Mouse (Mus musculus) midbrain, embryonic 14.5 days (tissue): Measurements from ENCODE around the gene Hs3st5. TPM values are rescaled to one million over a fixed set of nuclear protein-coding genes. Genes with fewer than 3 reads are reported as not detected.

Experiments used
- ATAC-seq: fragments of 200-750 bp; cut with Nextera tagmentation; 2 replicates; pipeline ENCODE4 v1.8.0; 2017; ENCODE audit warnings: moderate number of reproducible peaks, moderate library complexity; ENCODE audit not compliant: low FRiP score, low TSS enrichment
- DNase-seq: peaks from one replicate; pipeline ENCODE4 v3.0.0-alpha.2; 2015
- H3K27ac ChIP-seq: fragments of 300-500 bp; sonication (generic); replicated peaks from 2 replicates; pipeline ENCODE4 v1.5.1; 2014; ENCODE audit warnings: mild to moderate bottlenecking, low read depth, low read length, moderate library complexity
- H3K27me3 ChIP-seq: fragments of 300-500 bp; sonication (generic); 2 replicates; pipeline ENCODE4 v1.6.1; 2014; ENCODE audit warnings: low read length, control low read depth, mixed read lengths; ENCODE audit not compliant: control insufficient read depth, insufficient read depth
- H3K36me3 ChIP-seq: fragments of 300-500 bp; sonication (generic); 2 replicates; pipeline ENCODE4 v1.6.1; 2014; ENCODE audit warnings: low read length, control low read depth; ENCODE audit not compliant: control insufficient read depth, insufficient read depth
- H3K4me1 ChIP-seq: fragments of 300-500 bp; sonication (generic); 2 replicates; pipeline ENCODE4 v1.6.1; 2014; ENCODE audit warnings: mild to moderate bottlenecking, antibody characterized with exemption, low read length, control low read depth; ENCODE audit not compliant: control insufficient read depth, insufficient read depth
- H3K4me2 ChIP-seq: fragments of 300-500 bp; sonication (generic); 2 replicates; pipeline ENCODE4 v1.6.1; 2014; ENCODE audit warnings: mild to moderate bottlenecking, low read length, moderate library complexity
- H3K4me3 ChIP-seq: fragments of 300-500 bp; sonication (generic); replicated peaks from 2 replicates; pipeline ENCODE4 v1.5.1; 2014; ENCODE audit warnings: low read depth, low read length
- H3K9ac ChIP-seq: fragments of 300-500 bp; sonication (generic); replicated peaks from 2 replicates; pipeline ENCODE4 v1.6.1; 2014; ENCODE audit warnings: mild to moderate bottlenecking, low read length, moderate library complexity
- H3K9me3 ChIP-seq: fragments of 300-500 bp; sonication (generic); 2 replicates; pipeline ENCODE4 v1.6.1; 2016; ENCODE audit warnings: low read length, control low read depth, mixed read lengths; ENCODE audit not compliant: control insufficient read depth
- WGBS: fragments of 180-500 bp; shearing (Covaris S2); extraction: QIAGEN DNeasy Blood & Tissue Kit; methylation state at CpG from one replicate; pipeline ENCODE4 v1.1.7; 2014; 5-methylcytosine and 5-hydroxymethylcytosine counted together
- polyA plus RNA-seq: library from polyadenylated mRNA; unstranded; fragments of >200 nt; fragmentation: Nextera tagmentation; extraction: Ambion mirVana; gene quantifications from 2 replicates; pipeline ENCODE4 v1.2.1, GENCODE M21; 2014

The Hs3st5 gene
- 22.4 and 23.0 TPM in 2 replicates for polyA plus RNA-seq

- H3K36me3 ChIP-seq = no peaks in the 10 kb centered on the region
- H3K9ac ChIP-seq = peak within 1 kb of the TSS; percentile 77
- H3K4me2 ChIP-seq = peak within 1 kb of the TSS; percentile 91
- H3K4me3 ChIP-seq = peak within 1 kb of the TSS; percentile 78
- under 1% methylated on average over 70 of the region's 71 CpGs for WGBS
- ATAC-seq (peak; percentile 86), DNase-seq (peak; percentile 87)
- H3K9me3 ChIP-seq = no peaks in the 10 kb centered on the region
- H3K27ac ChIP-seq = peak within 1 kb of the TSS; percentile 82
- H3K27me3 ChIP-seq = no peaks in the 10 kb centered on the region
- no peaks in the 10 kb centered on the region for H3K4me1 ChIP-seq
These were observed at the start of gene Hs3st5 for GRCm38 (mm10) chr10:36506727-36507555. Gene Hs3st5 (plus strand): TSS chr10:36506814.

GRCm38 (mm10) chr10:36468664-36469063 is 38.0 kb upstream of the Hs3st5 start:
- H3K27me3 ChIP-seq = no peaks in the 10 kb centered on the region
- 92% methylated on average over 3 of the region's 3 CpGs for WGBS
- H3K9ac ChIP-seq = no peak overlapping the region
- no peak overlapping the region for H3K27ac ChIP-seq
- H3K4me1 ChIP-seq = no peaks in the 10 kb centered on the region
- DNase-seq (no peak), ATAC-seq (no peak)
- no peaks in the 10 kb centered on the region for H3K36me3 ChIP-seq
- H3K4me2 ChIP-seq = no peak overlapping the region
- no peak overlapping the region for H3K4me3 ChIP-seq
- H3K9me3 ChIP-seq = no peaks in the 10 kb centered on the region

- no peaks in the 10 kb centered on the region for H3K36me3 ChIP-seq
- DNase-seq = no peak
- H3K9me3 ChIP-seq = no peaks in the 10 kb centered on the region
- no peaks in the 10 kb centered on the region for H3K27me3 ChIP-seq
- peak; percentile 14; the same call in 1 of the 2 replicates for ATAC-seq
- no peak overlapping the region for H3K4me2 ChIP-seq
- no peaks in the 10 kb centered on the region for H3K4me1 ChIP-seq
- WGBS = 60% methylated on average over 3 of the region's 3 CpGs
- no peak overlapping the region for H3K4me3 ChIP-seq
- no peak overlapping the region for H3K27ac ChIP-seq
- no peak overlapping the region for H3K9ac ChIP-seq
These were observed 35.5 kb upstream of the Hs3st5 start for GRCm38 (mm10) chr10:36471135-36471534.

- no peaks in the 10 kb centered on the region for H3K4me1 ChIP-seq
- DNase-seq (no peak), ATAC-seq (no peak)
- H3K27ac ChIP-seq = no peak overlapping the region
- no peak overlapping the region for H3K4me3 ChIP-seq
- no peak overlapping the region for H3K9ac ChIP-seq
- WGBS = 72% methylated on average over 3 of the region's 3 CpGs
- no peaks in the 10 kb centered on the region for H3K36me3 ChIP-seq
- H3K27me3 ChIP-seq = no peaks in the 10 kb centered on the region
- no peaks in the 10 kb centered on the region for H3K9me3 ChIP-seq
- H3K4me2 ChIP-seq = no peak overlapping the region
These were observed 31.8 kb upstream of the Hs3st5 start for GRCm38 (mm10) chr10:36474834-36475233.

- no peak for ATAC-seq
- Histone ChIP-seq H3K9me3 (no peaks in the 10 kb centered on the region), H3K36me3 (no peaks in the 10 kb centered on the region), H3K4me1 (no peaks in the 10 kb centered on the region), H3K4me3 (no peak overlapping the region), H3K9ac (no peak overlapping the region), H3K4me2 (no peak overlapping the region), H3K27me3 (no peaks in the 10 kb centered on the region), H3K27ac (no peak overlapping the region)
- no peak for DNase-seq
- WGBS = 80% methylated on average over 4 of the region's 4 CpGs
These were observed 29.1 kb upstream of the Hs3st5 start for GRCm38 (mm10) chr10:36477543-36477942.

GRCm38 (mm10) chr10:36483362-36483761 is 23.3 kb upstream of the Hs3st5 start:
- Histone ChIP-seq H3K9ac (no peak overlapping the region), H3K4me1 (no peaks in the 10 kb centered on the region), H3K4me3 (no peak overlapping the region), H3K36me3 (no peaks in the 10 kb centered on the region), H3K27ac (no peak overlapping the region), H3K9me3 (no peaks in the 10 kb centered on the region), H3K4me2 (no peak overlapping the region), H3K27me3 (no peaks in the 10 kb centered on the region)
- 59% methylated on average over 2 of the region's 2 CpGs for WGBS
- no peak for ATAC-seq
- DNase-seq = no peak

GRCm38 (mm10) chr10:36484011-36484410 is 22.6 kb upstream of the Hs3st5 start:
- Histone ChIP-seq H3K36me3 (no peaks in the 10 kb centered on the region), H3K27me3 (no peaks in the 10 kb centered on the region), H3K9ac (no peak overlapping the region), H3K9me3 (no peaks in the 10 kb centered on the region), H3K27ac (no peak overlapping the region), H3K4me3 (no peak overlapping the region), H3K4me2 (no peak overlapping the region), H3K4me1 (no peaks in the 10 kb centered on the region)
- DNase-seq (no peak), ATAC-seq (no peak)
- 44% methylated on average over 3 of the region's 3 CpGs for WGBS

GRCm38 (mm10) chr10:36484728-36485300 is 21.8 kb upstream of the Hs3st5 start:
- Histone ChIP-seq H3K4me3 (no peak overlapping the region), H3K4me2 (no peak overlapping the region), H3K9me3 (no peaks in the 10 kb centered on the region), H3K4me1 (no peaks in the 10 kb centered on the region), H3K27ac (no peak overlapping the region), H3K9ac (no peak overlapping the region), H3K27me3 (no peaks in the 10 kb centered on the region), H3K36me3 (no peaks in the 10 kb centered on the region)
- no peak for DNase-seq
- ATAC-seq = no peak
- WGBS = 80% methylated on average over 1 of the region's 1 CpGs

- Histone ChIP-seq H3K4me1 (no peaks in the 10 kb centered on the region), H3K4me2 (no peak overlapping the region), H3K27me3 (no peaks in the 10 kb centered on the region), H3K27ac (no peak overlapping the region), H3K9me3 (no peaks in the 10 kb centered on the region), H3K9ac (no peak overlapping the region), H3K36me3 (no peaks in the 10 kb centered on the region), H3K4me3 (no peak overlapping the region)
- WGBS = 95% methylated on average over 1 of the region's 1 CpGs
- ATAC-seq (no peak), DNase-seq (no peak)
These were observed 13.0 kb upstream of the Hs3st5 start for GRCm38 (mm10) chr10:36493566-36493965.
